Mouse (Mus musculus): ENCODE results near the gene Cpne9. TPM values are rescaled to one million over a fixed set of nuclear protein-coding genes. Genes with fewer than 3 reads are reported as not detected.
"Not testable (repeated sequence)": the region's sequence is repeated elsewhere in the genome, so short reads cannot be mapped to it uniquely, and the experiment has no call there.

The Cpne9 gene
- total RNA-seq, 2 experiments from 2014 or later = 76.4 to 79.5 TPM

DNA sequence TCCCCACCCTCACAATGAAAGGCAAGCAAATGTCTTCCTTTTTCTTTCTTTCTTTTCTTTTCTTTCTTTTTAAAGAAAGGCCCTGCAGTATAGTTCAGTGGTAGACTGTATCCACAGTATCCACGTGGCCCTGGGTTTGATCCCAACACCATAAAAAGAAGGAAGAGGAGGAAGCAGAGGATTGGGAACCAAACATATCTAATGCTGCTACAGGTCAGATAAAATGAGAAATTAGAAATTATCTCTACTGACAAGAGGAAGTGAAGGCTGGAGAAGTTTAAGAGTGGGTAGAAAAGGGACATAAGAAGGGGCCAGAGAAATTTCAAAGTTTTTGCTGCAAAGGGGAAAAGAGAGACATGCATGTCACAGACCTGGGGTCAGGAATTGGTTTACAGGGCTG lies 4.2 kb downstream of the Cpne9 start:
- intact Hi-C loops (cut with DNase I) = no loop called here

DNA sequence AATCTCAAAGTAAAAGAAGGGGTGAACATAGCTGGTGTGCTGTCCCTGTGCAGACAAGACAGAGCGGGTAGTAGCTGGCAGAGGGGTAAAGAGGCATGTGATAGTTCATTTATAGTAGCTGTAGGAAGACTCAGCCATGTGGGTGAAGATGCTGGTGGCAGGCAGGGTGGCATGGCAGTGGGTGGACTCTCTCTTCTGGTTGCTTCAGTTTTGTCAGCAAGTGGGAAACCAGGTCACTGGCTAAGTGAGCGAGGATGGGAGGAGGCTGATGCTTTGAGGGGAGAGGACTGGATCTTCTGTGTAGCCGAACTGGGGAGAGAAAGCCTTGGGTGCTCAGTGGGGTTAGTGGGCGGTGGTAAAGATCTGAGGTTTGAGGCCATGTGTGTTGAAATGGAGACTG lies 5.1 kb downstream of the Cpne9 start:
- intact Hi-C loops (cut with DNase I) = no loop called here
- DNase-seq (ENCODE audit: low spot score in 2 of 2) = peak; percentile 53 to 54

More for the DNA sequence above, 4.2 kb downstream of the Cpne9 start:
- DNase-seq (ENCODE audit: low spot score in 2 of 2) = no peak

DNA sequence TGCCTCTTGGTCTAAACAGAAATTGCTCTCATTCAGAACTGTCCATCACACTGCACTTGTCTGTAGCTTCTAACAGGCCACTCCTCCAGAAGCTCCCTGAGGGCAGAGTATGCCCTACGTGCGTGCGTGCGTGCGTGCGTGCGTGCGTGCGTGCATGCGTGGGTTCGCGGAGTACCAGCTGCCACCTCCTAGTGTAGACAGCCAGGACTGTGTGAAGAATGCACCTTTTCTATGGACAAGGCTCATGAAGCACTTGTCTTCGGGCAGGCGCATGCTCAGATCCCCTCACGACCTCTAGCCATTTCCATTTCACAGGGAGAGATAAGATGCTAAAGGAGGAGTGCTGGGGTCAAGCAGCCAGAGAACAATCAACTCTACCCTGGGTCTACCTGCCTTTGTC lies 7.2 kb downstream of the Cpne9 start:
- DNase-seq (ENCODE audit: low spot score in 2 of 2) = no peak
- intact Hi-C loops (cut with DNase I) = no loop called here

DNA sequence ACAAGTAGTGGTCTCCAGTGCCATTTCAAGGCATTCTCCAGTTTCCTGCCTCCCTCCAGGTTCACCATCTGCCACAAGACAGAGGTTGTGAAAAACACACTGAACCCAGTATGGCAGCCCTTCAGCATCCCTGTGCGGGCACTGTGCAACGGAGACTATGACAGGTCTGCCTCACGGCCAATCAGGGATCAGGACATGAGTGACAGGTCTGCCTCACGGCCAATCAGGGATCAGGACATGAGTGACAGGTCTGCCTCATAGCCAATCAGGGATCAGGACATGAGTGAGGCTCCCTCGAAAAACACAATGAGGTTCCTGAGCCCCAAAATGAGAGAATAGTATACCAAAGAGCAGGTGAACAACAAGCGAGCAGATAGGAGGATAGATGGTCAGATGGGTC lies 8.2 kb downstream of the Cpne9 start:
- no peak for DNase-seq (ENCODE audit: low spot score in 2 of 2)
- intact Hi-C loops (cut with DNase I) = no loop called here

DNA sequence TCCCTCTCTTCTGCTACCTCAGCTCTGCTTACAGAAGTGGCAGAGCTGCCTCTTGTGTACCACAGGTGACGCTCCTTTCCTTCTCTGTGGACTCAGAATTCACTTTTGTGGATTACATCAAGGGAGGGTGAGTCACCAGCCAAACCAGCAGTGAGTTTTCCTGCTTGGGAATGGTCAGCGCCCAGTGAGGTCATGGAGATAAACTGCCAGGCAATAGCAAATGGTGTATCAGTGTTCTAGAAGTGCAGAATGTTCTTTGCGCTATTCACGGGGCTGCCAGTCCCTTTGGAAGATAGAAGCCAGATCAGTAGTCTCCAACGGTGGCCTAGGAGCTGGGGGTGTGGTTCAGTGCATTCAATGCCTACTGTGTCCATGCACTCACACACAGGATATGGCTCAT lies 10.8 kb downstream of the Cpne9 start:
- intact Hi-C loops (cut with DNase I) = no loop called here
- DNase-seq (ENCODE audit: low spot score in 2 of 2) = no peak

DNA sequence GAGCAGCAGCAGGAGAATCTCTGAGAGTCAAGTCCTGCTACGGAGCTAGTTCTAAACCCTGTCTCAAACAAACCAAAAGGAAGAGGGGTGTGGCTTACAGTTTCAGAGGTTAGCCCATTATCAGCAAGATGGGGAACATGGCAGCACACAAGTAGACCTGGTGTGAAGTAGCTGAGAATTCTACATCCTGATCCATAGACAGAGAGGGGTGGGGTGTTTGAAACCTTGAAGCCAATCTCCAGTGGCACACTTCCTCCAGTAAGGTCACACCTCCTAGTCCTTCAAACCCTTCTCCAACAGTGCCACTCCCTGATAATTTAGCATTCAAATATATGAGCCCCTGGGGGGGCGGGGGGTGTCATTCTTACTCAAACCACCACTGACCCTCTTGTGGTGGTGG lies 13.9 kb downstream of the Cpne9 start:
- DNase-seq (ENCODE audit: low spot score in 2 of 2) = no peak
- intact Hi-C loops (cut with DNase I) = no loop called here

DNA sequence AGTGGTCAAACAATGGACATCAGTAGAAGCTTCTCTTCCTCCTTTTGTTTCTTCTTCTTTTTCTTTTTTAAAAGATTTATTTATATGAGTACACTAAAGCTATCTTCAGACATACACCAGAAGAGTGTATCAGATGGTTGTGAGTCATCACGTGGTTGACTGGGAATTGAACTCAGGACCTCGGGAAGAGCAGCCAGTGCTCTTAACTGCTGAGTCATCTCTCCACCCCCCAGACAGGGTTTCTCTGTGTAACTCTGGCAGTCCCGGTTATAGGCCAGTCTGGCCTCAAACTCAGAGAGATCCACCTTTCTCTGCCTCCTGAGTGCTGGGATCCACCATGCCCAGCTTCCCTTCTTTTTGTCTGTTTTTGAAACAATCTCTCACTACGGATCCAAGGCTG lies 14.5 kb downstream of the Cpne9 start:
- no peak for DNase-seq (ENCODE audit: low spot score in 2 of 2)
- intact Hi-C loops (cut with DNase I) = no loop called here

DNA sequence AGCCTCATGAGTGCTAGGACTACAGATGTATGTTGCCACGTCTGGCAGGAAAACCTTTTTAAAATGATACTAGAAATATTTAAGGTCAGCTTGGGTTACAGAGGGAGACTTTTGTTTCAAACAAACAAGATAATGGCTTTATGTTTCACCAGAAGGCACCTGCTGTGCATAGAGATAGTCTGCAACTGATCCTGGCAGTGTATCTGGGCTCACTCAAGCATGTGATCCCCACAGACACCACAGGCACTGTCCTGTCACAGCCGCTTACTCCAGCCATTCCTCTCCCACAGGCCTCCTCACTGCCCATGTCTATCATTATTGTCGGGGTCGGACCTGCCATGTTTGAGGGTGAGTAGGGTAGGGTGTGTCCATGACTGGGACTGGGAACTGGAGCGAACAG lies 19.2 kb downstream of the Cpne9 start:
- no peak for DNase-seq (ENCODE audit: low spot score in 2 of 2)
- intact Hi-C loops (cut with DNase I) = loop anchor here (10.0 kb wide), 1 partner anchor 227 kb away; the partner anchor contains the start of gene Setd5

DNA sequence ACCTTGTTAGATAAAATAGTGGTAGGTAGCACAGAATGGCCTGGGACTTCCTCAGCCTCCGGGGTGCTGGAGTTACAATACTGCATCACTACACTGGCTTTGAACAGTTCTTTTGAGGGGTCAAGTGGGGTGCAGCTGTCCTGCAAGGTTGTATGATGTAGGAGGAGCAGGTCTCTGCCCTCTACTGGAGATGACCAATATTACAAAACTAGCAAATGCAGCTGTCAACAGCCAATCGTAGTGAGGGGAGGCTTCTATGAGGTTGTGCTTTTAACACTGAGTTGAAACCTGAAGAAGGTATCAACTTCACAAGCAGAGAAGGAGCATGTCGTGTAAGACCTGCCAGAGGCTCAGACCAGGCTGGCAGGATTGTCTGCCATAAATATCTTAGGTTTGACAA lies 20.2 kb downstream of the Cpne9 start:
- intact Hi-C loops (cut with DNase I) = loop anchor here (10.0 kb wide), 1 partner anchor 227 kb away; the partner anchor contains the start of gene Setd5
- no peak for DNase-seq (ENCODE audit: low spot score in 2 of 2)

DNA sequence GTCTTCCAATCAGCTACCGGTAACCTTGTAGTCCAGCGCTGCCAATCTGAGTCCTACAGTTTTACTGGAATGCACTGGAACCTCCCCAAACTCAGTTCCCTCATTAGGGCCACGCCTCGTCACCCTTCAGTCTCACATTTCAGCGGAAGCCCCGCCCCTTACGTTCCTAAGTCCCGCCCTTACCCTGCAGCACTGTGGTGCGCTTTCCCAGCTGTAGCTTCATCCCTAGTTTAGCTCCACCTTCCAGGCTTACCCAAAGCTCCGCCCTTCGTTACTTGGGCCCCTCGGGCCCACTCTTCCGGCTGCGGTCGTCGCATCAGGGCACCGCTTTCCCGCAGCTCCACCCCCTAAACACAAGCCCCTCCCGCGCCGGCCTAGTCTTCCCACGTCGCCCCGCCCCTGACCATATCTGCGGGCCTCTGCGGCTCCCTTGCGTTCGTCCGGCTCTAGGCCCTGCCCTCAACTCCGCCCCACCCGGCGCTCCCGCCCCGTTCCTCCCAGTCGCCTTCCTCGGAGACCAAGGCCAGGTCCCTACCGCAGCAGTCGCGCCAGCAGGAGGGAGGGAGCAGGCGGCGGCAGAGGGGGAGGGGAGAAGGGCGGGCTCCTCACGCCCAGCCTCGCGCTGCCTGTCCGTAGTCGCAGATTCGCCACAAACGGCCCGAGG lies 24.3 kb downstream of the Cpne9 start:
- intact Hi-C loops (cut with DNase I) = loop anchor here (1.0 to 10.0 kb wide), 3 partner anchors 20 to 232 kb away; partner anchors contain the start of genes Mtmr14, Ogg1 and Setd5

DNA sequence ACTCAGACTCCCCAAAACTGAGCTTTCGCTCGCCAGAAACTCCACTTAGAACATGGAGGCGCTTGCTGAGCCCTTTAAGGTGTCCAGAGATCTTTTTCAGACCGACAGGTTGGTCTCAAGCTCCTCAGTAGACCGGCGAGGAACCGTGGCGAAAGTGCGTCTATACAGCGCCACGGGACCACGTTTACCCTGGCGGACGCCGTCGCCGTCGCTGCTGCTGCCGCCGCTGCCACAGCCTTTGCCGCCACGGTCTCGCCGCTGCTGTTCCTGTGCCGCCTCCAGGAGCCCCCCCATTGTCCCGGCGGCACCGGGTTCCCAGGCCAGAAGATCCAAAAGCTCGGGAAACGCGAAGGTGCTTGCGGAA lies 24.9 kb downstream of the Cpne9 start, which contains the start of gene Brpf1:
Gene Brpf1, plus strand, starts transcription at position 152 of the 364 bp plus-strand sequence.
- no peak for DNase-seq (ENCODE audit: low spot score in 2 of 2)
- intact Hi-C loops (cut with DNase I) = loop anchor here (1.0 to 10.0 kb wide), 3 partner anchors 19 to 232 kb away; partner anchors contain the start of genes Mtmr14, Ogg1 and Setd5

More for the DNA sequence above, 24.3 kb downstream of the Cpne9 start:
- DNase-seq (ENCODE audit: low spot score in 2 of 2) = peak; percentile 99

DNA sequence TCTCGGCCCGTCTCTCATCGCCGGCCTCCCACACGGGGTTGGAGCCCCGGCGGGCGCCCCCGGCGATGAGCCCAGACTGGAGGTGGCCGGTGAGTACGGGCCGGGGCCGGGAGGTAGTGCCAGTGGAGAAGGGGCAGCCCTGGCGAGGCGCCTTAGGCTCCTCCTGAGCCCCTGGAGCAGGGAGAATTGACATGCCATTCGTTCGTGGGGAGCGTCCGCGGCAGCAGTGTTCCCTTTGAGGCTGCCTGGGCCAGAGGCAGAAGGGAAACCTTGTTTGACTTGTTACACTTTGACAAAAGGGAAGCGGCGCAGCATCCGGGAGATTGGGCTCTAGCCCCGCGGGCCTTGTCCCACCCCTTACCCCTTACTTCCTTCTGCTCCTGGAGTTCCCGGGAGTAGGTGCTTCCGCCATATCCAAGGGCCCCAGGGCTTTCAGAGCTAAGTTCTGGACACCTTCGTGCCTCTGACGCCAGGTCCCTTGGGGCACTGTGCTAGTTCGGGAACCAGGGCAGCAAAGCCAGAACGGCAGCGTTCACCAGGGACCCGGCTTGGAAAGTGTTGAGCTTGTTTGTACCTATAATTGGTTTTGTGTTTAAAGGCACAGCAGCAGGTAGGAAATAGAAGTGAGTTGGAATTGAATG lies 25.5 kb downstream of the Cpne9 start:
- peak in 1 of 2 experiments; percentile 30 for DNase-seq (ENCODE audit: low spot score in 2 of 2)
- intact Hi-C loops (cut with DNase I) = loop anchor here (2.0 to 10.0 kb wide), 2 partner anchors 71 to 233 kb away; partner anchors contain the start of genes Mtmr14 and Setd5

DNA sequence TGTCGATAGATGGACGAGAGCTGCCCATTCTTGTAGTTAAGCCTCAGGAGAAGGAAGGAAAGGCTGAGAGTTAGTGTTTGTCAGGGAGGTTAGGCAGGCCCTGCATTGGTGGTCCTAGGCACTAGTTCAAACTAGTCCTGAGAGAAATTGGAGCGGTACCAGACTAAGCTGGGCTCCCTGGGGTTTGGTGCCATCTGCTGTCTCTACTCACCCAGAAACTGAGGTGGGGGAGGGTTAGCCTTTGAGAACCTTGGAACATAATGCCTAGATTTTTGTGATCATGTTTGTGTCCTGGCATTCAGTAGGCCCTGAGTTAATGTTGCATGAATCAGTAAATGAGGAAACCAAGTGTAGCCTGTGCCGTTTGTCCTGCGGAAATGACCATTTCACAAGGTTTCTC lies 26.0 kb downstream of the Cpne9 start:
- peak in 1 of 2 experiments; percentile 37 for DNase-seq (ENCODE audit: low spot score in 2 of 2)
- intact Hi-C loops (cut with DNase I) = loop anchor here (10.0 kb wide), 1 partner anchor 233 kb away; the partner anchor contains the start of gene Setd5

DNA sequence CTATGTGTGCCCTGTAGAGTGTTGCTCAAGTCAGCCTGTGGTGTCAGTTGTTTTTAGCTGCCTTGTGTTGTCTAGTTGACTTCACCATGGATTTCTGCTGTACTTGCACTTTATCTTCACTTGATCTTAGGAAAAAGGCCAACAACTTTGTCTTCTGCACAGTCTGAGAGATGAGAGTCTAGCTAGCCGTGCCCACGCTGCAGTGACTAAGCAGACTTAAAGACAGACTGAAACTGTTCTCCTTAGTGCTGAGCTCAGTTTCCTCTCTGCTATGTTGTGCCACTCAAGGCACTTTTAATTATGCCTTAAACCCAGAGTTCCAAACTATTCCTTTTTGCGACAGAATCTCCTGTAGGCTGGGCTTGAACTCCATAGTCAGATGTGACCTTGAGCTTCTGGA lies 33.9 kb downstream of the Cpne9 start:
- no peak for DNase-seq (ENCODE audit: low spot score in 2 of 2)
- intact Hi-C loops (cut with DNase I) = no loop called here

DNA sequence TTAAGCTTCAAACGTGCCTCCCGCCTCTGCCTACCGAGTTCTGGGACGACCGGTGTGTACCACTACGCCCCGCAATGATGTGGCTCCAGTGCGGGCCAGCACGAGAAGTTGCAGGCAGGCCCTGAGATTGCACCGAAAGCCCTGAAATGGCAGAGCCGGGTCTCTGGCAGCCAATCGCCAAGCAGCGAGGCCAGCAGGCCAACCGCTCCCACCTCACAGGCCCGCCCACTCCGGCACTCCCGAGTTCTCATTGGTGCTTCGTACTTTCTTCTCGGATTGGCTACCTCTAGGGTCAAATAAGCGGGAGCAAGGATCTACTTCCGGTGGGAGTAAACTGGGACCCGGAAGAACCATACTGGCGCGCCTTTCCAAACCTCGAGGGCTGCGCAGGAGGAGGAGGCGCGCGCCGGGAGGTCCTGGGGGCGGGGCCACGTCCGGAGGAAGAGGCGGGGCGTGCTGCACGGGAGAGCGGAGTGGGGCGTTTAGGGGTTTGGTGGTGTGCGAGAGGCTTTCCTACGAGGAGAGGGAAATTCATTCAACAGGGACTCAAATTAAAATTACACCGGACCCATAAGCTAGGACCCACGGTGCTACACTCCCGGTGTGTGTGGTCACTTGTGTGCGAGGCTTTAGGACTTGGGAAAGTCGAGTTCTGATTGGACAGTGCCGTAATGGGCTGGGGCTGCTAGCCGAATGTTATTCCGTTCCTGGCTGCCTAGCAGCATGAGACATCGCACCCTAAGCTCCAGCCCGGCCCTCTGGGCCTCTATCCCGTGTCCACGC lies 44.6 kb downstream of the Cpne9 start, which contains the start of gene Ogg1:
Gene Ogg1, plus strand, starts transcription at position 440 of the 783 bp plus-strand sequence.
- intact Hi-C loops (cut with DNase I) = loop anchor here (1.0 to 10.0 kb wide), 3 partner anchors 20 to 282 kb away; partner anchors contain the start of genes Arpc4 and Thumpd3
- DNase-seq (ENCODE audit: low spot score in 2 of 2) = peak; percentile 97 to 98

DNA sequence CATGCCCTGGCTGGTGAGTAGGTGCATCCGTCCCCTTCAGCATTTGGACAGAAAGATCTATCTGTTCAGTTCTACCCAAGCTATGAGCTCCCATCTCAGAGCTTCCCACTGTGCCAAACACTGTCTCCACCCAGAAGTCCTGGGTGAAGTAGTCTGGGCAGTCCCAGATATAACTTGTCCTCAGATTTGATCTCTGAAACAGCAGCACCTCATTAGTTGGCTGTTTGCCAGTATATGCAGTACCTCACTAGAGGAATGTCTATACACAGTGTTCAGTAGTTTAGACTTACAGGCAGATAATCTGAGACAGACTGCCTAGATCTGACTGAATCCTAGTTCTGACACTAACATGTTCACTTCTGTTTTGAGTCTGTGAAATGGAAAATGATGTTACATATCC lies 47.3 kb downstream of the Cpne9 start:
- no peak for DNase-seq (ENCODE audit: low spot score in 2 of 2)
- intact Hi-C loops (cut with DNase I) = loop anchor here (10.0 kb wide), 1 partner anchor 285 kb away; the partner anchor contains the start of gene Thumpd3

DNA sequence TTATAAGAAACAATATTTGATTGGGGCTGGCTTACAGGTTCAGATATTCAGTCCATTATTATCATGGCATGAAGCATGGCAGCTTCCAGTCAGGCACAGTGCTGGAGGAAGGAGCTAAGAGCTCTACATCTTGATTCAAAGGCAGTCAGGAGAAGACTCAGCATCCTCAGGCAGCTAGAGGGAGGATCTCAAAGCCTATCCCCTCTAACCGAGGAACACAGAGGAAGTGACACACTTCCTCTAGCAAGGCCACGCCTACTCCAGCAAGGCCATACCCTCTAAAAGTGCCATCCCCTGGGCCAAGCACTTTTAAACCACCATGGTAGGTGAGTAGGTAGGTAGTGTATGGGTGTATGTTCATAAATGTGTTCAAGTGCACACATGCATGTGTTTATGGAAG lies 48.4 kb downstream of the Cpne9 start:
- intact Hi-C loops (cut with DNase I) = no loop called here
- DNase-seq (ENCODE audit: low spot score in 2 of 2) = no peak

DNA sequence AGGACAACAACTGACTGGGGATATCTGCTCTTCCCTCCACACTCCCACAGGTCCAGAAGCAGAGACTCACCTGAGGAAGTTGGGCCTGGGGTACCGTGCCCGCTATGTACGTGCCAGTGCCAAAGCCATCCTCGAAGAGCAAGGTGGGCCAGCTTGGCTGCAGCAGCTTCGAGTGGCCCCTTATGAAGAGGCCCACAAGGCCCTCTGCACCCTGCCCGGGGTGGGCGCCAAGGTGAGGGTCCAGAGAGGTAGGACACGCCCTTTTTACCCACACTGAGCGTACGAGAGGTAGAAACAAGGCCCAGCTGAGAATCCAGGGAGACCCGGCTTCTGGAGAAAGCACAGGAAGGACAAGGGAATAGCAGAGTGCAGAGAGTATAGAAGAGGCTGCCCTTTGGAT lies 49.6 kb downstream of the Cpne9 start:
- no peak for DNase-seq (ENCODE audit: low spot score in 2 of 2)
- intact Hi-C loops (cut with DNase I) = no loop called here

DNA sequence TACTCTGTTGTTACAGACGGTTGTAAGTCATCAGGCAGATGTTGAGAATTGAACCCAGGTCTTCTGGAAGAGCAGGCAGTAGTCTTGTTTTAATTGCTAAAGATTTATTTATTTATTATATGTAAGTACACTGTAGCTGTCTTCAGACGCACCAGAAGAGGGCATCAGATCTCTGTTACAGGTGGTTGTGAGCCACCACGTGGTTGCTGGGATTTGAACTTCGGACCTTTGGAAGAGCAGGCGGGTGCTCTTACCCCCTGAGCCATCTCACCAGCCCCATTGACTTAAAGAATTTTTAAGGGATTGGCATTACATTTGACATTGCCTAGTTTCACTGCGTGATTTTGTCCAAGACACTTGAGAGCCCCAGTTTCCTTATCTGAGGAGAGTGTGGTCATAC lies 50.6 kb downstream of the Cpne9 start:
- DNase-seq (ENCODE audit: low spot score in 2 of 2); intact Hi-C loops (cut with DNase I): not testable (repeated sequence)
